Mouse (Mus musculus) megakaryocyte-erythroid progenitor cell, adult 5-6 weeks (primary cell): ENCODE measurements at regions not wholly inside any gene's neighbourhood (a gene's known extent, or its start where the extent isn't known, plus 50 kb on each side); places are given as distances from the start of the nearest gene placed in this dataset.

Experiments used
- ATAC-seq: replicated peaks from 2 replicates; pipeline ENCODE4 v1.8.0; 2016; ENCODE audit warnings: mild to moderate bottlenecking, inconsistent platforms; ENCODE audit not compliant: severe bottlenecking, poor library complexity, low FRiP score, low TSS enrichment

- peak; percentile 97 for ATAC-seq
These were observed 99.0 kb upstream of the Slc7a12 start for GRCm38 (mm10) chr3:14381421-14381992.

- ATAC-seq, result no peak
These were observed 89.8 kb upstream of the Slc7a12 start for GRCm38 (mm10) chr3:14390656-14391055.

- ATAC-seq, result no peak
These were observed 81.8 kb upstream of the Slc7a12 start for GRCm38 (mm10) chr3:14398676-14399075.

GRCm38 (mm10) chr3:14408435-14409125 is 71.9 kb upstream of the Slc7a12 start:
- ATAC-seq, result no peak
